Mouse (Mus musculus) neural tube, embryonic 14.5 days (tissue): ENCODE data around the gene Hnf4a. TPM values are rescaled to one million over a fixed set of nuclear protein-coding genes. Genes with fewer than 3 reads are reported as not detected.

Experiments used
- ATAC-seq: fragments of 200-750 bp; cut with Nextera tagmentation; 2 replicates; pipeline ENCODE4 v1.8.0; 2017; ENCODE audit warnings: low read depth, mild to moderate bottlenecking, moderate TSS enrichment, moderate library complexity
- H3K27ac ChIP-seq: fragments of 300-500 bp; sonication (generic); 2 replicates; pipeline ENCODE4 v1.5.1; 2014; ENCODE audit warnings: low read depth, mild to moderate bottlenecking, control low read depth, low read length, moderate library complexity, mixed read lengths
- H3K27me3 ChIP-seq: fragments of 300-500 bp; sonication (generic); 2 replicates; pipeline ENCODE4 v1.6.1; 2014; ENCODE audit warnings: low read length; ENCODE audit not compliant: control insufficient read depth, insufficient read depth
- H3K36me3 ChIP-seq: fragments of 300-500 bp; sonication (generic); 2 replicates; pipeline ENCODE4 v1.6.1; 2014; ENCODE audit warnings: low read length, mixed read lengths; ENCODE audit not compliant: control insufficient read depth, insufficient read depth
- H3K4me1 ChIP-seq: fragments of 300-500 bp; sonication (generic); 2 replicates; pipeline ENCODE4 v1.6.1; 2014; ENCODE audit warnings: low read length; ENCODE audit not compliant: control insufficient read depth, insufficient read depth
- H3K4me2 ChIP-seq: fragments of 300-500 bp; sonication (generic); 2 replicates; pipeline ENCODE4 v1.6.1; 2014; ENCODE audit warnings: mild to moderate bottlenecking, low read depth, low read length, control low read depth
- H3K4me3 ChIP-seq: fragments of 300-500 bp; sonication (generic); 2 replicates; pipeline ENCODE4 v1.5.1; 2014; ENCODE audit warnings: low read depth, low read length, control low read depth, mixed read lengths
- H3K9ac ChIP-seq: fragments of 300-500 bp; sonication (generic); replicated peaks from 2 replicates; pipeline ENCODE4 v1.6.1; 2014; ENCODE audit warnings: low read depth, mild to moderate bottlenecking, control low read depth, low read length, mixed read lengths
- H3K9me3 ChIP-seq: fragments of 300-500 bp; sonication (generic); 2 replicates; pipeline ENCODE4 v1.6.1; 2016; ENCODE audit warnings: low read length; ENCODE audit not compliant: control insufficient read depth
- WGBS: fragments of 180-500 bp; shearing (Covaris S2); extraction: QIAGEN DNeasy Blood & Tissue Kit; methylation state at CpG from one replicate; pipeline ENCODE4 v1.1.7; 2014; 5-methylcytosine and 5-hydroxymethylcytosine counted together
- polyA plus RNA-seq: library from polyadenylated mRNA; unstranded; fragments of >200 nt; fragmentation: Nextera tagmentation; extraction: Ambion mirVana; gene quantifications from 2 replicates; pipeline ENCODE4 v1.2.1, GENCODE M21; 2014

The Hnf4a gene
- polyA plus RNA-seq, 1 experiment from 2014 or later: not detected

DNA sequence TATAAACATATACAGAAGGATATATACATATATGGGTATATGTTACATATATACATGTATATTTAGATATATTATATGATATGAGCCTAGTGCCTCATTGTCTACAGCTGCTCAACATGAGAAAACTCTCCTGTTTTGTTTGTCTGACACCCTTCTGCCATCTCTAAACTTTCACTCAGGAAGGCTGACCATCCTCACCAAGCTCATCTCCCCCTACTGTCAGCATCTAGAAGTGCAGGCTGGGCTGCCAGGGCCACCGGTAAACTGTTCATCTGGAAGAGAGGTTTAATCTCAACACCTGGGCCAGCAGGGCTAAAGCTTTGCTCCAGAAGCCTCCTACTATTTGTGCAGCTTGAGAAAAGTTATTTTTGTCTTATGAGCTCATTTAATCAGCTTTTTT, 92.6 kb downstream of the Hnf4a start:
- no peak overlapping the region for H3K4me2 ChIP-seq
- no peak overlapping the region for H3K4me3 ChIP-seq
- H3K36me3 ChIP-seq: no peaks in the 10 kb centered on the region
- no peaks in the 10 kb centered on the region for H3K9me3 ChIP-seq
- H3K27me3 ChIP-seq: no peaks in the 10 kb centered on the region
- ATAC-seq: no peak
- WGBS: 6% methylated on average over 1 of the region's 1 CpGs
- no peak overlapping the region for H3K9ac ChIP-seq
- peaks cover 9% of the 10 kb centered on the region; the same call in 1 of the 2 replicates for H3K4me1 ChIP-seq
- H3K27ac ChIP-seq: no peak overlapping the region

DNA sequence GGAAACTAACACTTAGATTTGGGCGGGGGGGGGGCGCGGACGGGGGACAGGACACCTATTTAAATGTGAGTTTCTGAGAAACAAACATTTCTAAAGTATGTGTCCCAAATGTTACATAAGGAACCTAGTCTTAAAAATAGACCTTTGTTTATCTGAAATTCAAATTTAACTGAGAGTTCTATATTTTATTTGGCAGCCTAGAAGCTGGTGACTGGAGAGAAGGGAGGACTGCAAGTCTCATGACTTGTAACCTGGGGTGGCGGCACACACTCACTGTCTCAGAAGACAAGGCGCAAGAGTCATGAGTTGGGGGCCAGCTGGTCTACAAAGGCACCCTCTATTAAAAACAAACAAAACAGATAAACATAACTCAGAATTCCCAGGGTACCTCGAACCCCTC, 94.5 kb downstream of the Hnf4a start:
- H3K4me2 ChIP-seq: no peak overlapping the region
- no peaks in the 10 kb centered on the region for H3K27me3 ChIP-seq
- no peaks in the 10 kb centered on the region for H3K9me3 ChIP-seq
- no peak for ATAC-seq
- no peak overlapping the region for H3K4me3 ChIP-seq
- H3K27ac ChIP-seq: no peak overlapping the region
- no peaks in the 10 kb centered on the region for H3K36me3 ChIP-seq
- H3K4me1 ChIP-seq: peaks cover 9% of the 10 kb centered on the region; the same call in 1 of the 2 replicates
- WGBS: 90% methylated on average over 7 of the region's 7 CpGs
- H3K9ac ChIP-seq: no peak overlapping the region

DNA sequence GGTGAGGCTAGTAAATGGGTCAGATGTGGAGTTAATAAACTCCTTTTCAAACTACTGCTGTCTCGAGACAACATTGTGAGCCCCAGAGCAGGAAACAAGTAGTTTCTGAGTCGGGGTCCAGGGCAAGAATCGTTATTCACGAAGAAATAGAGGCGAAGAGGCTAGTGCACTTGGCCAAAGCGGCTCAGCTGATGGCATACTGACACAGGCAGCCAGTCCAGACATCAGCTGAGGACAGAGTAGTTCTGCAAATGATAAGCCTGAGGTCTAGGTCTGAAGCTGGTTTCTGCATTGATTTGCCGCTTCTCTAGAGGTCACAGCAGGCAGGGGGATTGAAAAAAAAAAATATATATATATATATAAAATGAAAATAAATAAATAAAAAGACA, 95.1 kb downstream of the Hnf4a start:
- H3K27me3 ChIP-seq: no peaks in the 10 kb centered on the region
- no peaks in the 10 kb centered on the region for H3K36me3 ChIP-seq
- peak overlapping the region; percentile 88; the same call in 1 of the 2 replicates for H3K27ac ChIP-seq
- peak overlapping the region; percentile 72; the same call in 1 of the 2 replicates for H3K4me3 ChIP-seq
- no peak overlapping the region; the same call in 1 of the 2 replicates for H3K9ac ChIP-seq
- 84% methylated on average over 7 of the region's 7 CpGs for WGBS
- H3K9me3 ChIP-seq: no peaks in the 10 kb centered on the region
- no peak for ATAC-seq
- peak overlapping the region; percentile 92 for H3K4me2 ChIP-seq
- H3K4me1 ChIP-seq: peaks cover 9% of the 10 kb centered on the region; the same call in 1 of the 2 replicates

DNA sequence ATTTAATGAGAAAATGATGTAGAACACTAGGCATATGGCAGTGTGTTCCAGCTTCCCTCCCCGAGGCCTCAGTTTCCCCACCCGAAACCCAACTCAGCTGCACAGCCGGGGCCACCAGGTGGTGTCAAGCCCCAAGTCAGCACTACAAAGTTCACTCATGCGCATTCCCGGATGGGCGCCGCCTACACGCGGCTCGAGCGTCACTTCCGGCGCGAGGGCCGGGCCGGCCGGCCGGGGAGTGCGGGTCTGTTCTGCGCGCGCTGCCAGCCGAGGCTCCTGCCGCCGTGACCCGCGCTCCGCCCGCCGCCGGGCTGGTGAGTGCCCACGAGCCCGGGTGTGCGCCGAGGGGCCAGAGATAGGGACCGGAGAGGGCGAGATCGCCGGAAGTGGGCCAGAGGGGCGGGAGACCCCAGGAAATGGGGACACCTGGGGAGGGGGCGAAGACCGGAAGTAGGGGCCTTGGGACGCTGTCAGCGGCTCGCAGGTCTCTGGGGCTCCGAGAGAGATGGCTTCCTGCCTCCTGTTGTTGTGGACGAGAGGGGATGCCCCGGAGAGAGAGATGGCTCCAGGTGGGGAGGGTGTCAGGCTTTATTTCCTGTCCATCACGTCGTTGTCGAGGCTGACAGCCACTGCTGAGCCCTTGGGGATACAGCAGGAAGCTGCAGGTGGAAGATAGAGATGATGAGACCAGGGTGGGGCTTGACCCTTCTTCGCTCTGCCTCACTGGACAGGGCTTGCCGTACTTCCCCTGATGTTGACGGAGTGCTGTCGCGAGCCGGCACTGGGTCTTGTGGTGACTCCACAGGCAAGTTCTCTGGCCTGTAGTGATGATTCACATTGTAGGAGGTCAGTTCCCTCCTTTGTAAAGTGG, 95.7 kb downstream of the Hnf4a start, which contains the start of gene Ttpal:
Gene Ttpal, plus strand, starts transcription at position 214 of the 871 bp plus-strand sequence.
- Histone ChIP-seq H3K36me3 (no peaks in the 10 kb centered on the region), H3K9me3 (no peaks in the 10 kb centered on the region), H3K27ac (peak within 1 kb of the TSS; percentile 88), H3K4me1 (peaks cover 9% of the 10 kb centered on the region; the same call in 1 of the 2 replicates), H3K4me2 (peak within 1 kb of the TSS; percentile 92), H3K4me3 (peak within 1 kb of the TSS; percentile 72), H3K9ac (peak within 1 kb of the TSS; percentile 81), H3K27me3 (no peaks in the 10 kb centered on the region)
- WGBS: 3% methylated on average over 57 of the region's 57 CpGs
- peak; percentile 96 for ATAC-seq

DNA sequence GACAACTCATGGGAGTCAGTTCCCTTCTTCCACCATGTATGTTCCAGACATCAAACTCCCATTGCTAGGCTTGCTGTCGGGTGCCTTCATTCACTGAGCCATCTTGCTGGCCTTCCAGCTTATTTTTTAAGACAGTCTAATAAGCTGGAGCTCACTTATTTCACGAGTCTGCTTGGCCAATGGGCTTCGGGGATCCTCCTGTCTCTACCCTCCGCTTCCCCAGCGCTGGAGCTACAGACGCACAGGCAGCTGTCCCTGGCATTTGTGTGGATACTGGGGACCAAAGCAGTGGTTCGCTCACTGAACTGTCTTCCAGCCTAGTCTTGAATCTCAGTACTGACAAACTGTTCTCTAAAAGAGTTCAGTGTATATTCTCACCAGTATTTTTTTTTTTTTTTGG, 99.6 kb downstream of the Hnf4a start:
- Histone ChIP-seq H3K4me3 (no peak overlapping the region), H3K4me1 (peaks cover 9% of the 10 kb centered on the region; the same call in 1 of the 2 replicates), H3K9me3 (no peaks in the 10 kb centered on the region), H3K27me3 (no peaks in the 10 kb centered on the region), H3K36me3 (peaks cover 5% of the 10 kb centered on the region), H3K9ac (no peak overlapping the region), H3K4me2 (no peak overlapping the region), H3K27ac (no peak overlapping the region)
- WGBS: 91% methylated on average over 7 of the region's 7 CpGs
- no peak for ATAC-seq

DNA sequence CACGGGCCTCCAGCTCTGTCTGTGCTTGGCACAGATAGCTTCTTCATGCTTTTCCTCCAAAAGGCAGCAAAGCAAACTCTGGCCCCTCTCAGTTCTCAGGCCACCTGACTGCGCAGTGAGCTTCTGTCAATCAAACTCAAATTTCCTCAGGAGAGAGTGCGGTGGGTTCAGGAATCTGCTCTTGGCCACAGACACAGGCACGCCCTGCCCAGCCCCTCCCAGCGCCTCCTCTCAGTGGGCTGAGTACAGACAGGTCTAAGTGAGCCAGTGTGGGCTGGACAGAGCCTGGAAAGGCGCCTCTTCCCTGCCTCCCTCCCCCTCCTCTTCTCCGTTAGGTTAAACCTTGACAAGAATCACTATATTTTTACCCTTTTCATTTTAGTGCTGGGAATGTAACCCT, 101.4 kb downstream of the Hnf4a start:
- Histone ChIP-seq H3K9me3 (no peaks in the 10 kb centered on the region), H3K4me1 (peaks cover 6% of the 10 kb centered on the region; the same call in 1 of the 2 replicates), H3K4me2 (no peak overlapping the region), H3K27ac (no peak overlapping the region), H3K27me3 (no peaks in the 10 kb centered on the region), H3K36me3 (peaks cover 12% of the 10 kb centered on the region), H3K9ac (no peak overlapping the region), H3K4me3 (no peak overlapping the region)
- ATAC-seq: no peak
- 93% methylated on average over 7 of the region's 7 CpGs for WGBS

DNA sequence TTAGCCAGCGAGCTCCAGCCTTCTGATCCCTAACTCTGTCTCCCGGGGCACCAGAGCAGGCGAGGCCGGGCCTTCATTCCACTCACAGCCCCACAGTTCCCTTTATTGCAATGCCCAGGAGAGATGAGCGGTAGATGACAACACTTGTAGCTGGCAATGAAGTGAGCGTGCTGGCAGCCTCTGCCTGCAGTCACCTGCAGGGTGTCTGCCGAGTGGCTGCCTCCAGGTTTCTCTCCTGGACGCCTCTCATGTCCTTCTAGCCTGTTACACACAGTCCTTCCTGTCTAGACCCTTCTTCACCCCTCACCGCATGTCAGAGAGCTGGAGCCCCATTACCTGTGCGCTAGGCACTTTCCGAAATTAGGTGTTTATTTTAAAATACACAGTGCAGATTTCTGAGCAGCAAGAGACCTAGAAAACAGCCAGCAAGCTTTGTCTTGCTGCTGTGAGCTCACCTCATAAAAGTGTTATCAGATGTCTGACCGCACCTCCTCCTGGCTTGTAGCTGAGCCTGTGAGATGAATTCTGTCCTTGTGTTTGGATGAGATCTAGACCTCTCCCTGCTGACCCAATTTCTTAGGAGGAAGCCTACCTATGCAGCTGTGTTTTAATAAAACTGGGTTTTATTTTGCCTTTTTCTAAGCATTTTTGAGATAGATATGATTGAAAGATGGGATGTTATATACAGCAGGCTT, 102.8 kb downstream of the Hnf4a start:
- H3K9me3 ChIP-seq: no peaks in the 10 kb centered on the region
- H3K9ac ChIP-seq: no peak overlapping the region
- no peak overlapping the region for H3K4me3 ChIP-seq
- no peaks in the 10 kb centered on the region for H3K27me3 ChIP-seq
- no peak overlapping the region for H3K4me2 ChIP-seq
- no peak for ATAC-seq
- peaks cover 20% of the 10 kb centered on the region for H3K36me3 ChIP-seq
- H3K4me1 ChIP-seq: no peaks in the 10 kb centered on the region
- 81% methylated on average over 12 of the region's 12 CpGs for WGBS
- no peak overlapping the region for H3K27ac ChIP-seq

DNA sequence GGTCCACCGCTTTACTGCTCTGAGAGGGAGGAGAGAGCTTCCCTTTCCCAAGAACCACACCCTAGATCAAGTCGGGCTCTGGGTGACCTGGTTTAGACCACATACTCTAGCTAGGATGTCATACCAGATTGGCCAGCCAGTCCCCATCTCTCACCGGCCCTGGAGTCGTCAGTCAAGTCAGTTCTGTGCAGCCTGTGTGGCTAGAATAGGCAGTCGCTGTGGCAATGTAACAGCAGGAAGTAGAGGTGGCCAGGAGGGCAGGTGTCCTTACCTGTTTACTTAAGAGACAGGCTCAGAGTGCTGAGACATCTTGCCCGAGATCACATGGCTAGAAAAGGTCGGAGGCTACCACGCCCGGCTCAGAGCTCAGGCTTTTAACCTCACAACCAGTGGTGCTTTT, 104.6 kb downstream of the Hnf4a start:
- Histone ChIP-seq H3K9ac (no peak overlapping the region), H3K36me3 (peaks cover 35% of the 10 kb centered on the region), H3K4me3 (no peak overlapping the region), H3K4me2 (no peak overlapping the region), H3K9me3 (no peaks in the 10 kb centered on the region), H3K27ac (no peak overlapping the region), H3K4me1 (no peaks in the 10 kb centered on the region), H3K27me3 (no peaks in the 10 kb centered on the region)
- 88% methylated on average over 9 of the region's 9 CpGs for WGBS
- ATAC-seq: no peak

DNA sequence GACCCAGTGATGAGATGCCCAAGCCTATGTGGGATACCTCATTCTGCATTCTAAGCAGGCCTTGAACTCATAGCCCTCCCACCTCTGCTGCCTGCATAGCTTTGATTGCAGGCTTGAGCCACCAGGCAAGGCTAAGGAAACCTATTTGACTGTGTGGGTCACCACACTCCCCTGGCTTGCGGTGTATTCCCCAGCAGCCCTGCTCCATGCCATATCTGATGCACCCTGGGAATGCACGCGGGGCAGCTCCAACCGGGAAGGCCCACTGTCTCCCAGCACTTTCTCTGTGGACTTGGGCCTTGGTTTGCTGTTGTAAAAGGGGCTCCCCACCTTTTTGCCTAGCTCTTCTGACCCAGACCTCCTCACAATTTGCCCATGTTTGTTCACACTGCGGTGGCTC, 106.6 kb downstream of the Hnf4a start:
- H3K9ac ChIP-seq: no peak overlapping the region
- no peak overlapping the region for H3K27ac ChIP-seq
- H3K4me2 ChIP-seq: no peak overlapping the region
- no peak overlapping the region for H3K4me3 ChIP-seq
- no peaks in the 10 kb centered on the region for H3K27me3 ChIP-seq
- 96% methylated on average over 5 of the region's 5 CpGs for WGBS
- no peaks in the 10 kb centered on the region for H3K4me1 ChIP-seq
- no peak for ATAC-seq
- H3K36me3 ChIP-seq: peaks cover 31% of the 10 kb centered on the region
- no peaks in the 10 kb centered on the region for H3K9me3 ChIP-seq
